Mouse (Mus musculus) lung, embryonic 14.5 days (tissue): ENCODE results near the gene Aspm. TPM values are rescaled to one million over a fixed set of nuclear protein-coding genes. Genes with fewer than 3 reads are reported as not detected.
"Not testable (repeated sequence)": the region's sequence is repeated elsewhere in the genome, so short reads cannot be mapped to it uniquely, and the experiment has no call there.

Experiments used
- ATAC-seq: fragments of 200-750 bp; cut with Nextera tagmentation; 2 replicates; pipeline ENCODE4 v1.8.0; 2017; ENCODE audit warnings: mild to moderate bottlenecking, moderate TSS enrichment, moderate library complexity; ENCODE audit not compliant: insufficient read depth
- DNase-seq: peaks from one replicate; pipeline ENCODE4 v3.0.0-alpha.2; 2015
- H3K27ac ChIP-seq: fragments of 300-500 bp; sonication (generic); 2 replicates; pipeline ENCODE4 v1.5.1; 2014; ENCODE audit warnings: low read depth, mild to moderate bottlenecking, moderate library complexity
- H3K27me3 ChIP-seq: fragments of 300-500 bp; sonication (generic); 2 replicates; pipeline ENCODE4 v1.6.1; 2014; ENCODE audit warnings: low read length, control low read depth; ENCODE audit not compliant: insufficient read depth
- H3K36me3 ChIP-seq: fragments of 300-500 bp; sonication (generic); 2 replicates; pipeline ENCODE4 v1.6.1; 2014; ENCODE audit warnings: control low read depth; ENCODE audit not compliant: insufficient read depth
- H3K4me1 ChIP-seq: fragments of 300-500 bp; sonication (generic); 2 replicates; pipeline ENCODE4 v1.6.1; 2014; ENCODE audit warnings: antibody characterized with exemption, control low read depth; ENCODE audit not compliant: insufficient read depth
- H3K4me2 ChIP-seq: fragments of 300-500 bp; sonication (generic); 2 replicates; pipeline ENCODE4 v1.6.1; 2014; ENCODE audit warnings: mild to moderate bottlenecking
- H3K4me3 ChIP-seq: fragments of 300-500 bp; sonication (generic); 2 replicates; pipeline ENCODE4 v1.5.1; 2014; ENCODE audit warnings: low read depth, low read length
- H3K9ac ChIP-seq: fragments of 300-500 bp; sonication (generic); 2 replicates; pipeline ENCODE4 v1.6.1; 2014
- H3K9me3 ChIP-seq: fragments of 300-500 bp; sonication (generic); 2 replicates; pipeline ENCODE4 v1.6.1; 2016; ENCODE audit warnings: low read depth, low read length, control low read depth
- CTCF ChIP-seq: IDR thresholded peaks from 2 replicates; pipeline ENCODE4 v1.5.1; 2016; ENCODE audit warnings: antibody characterized with exemption, low read depth
- WGBS: fragments of 180-500 bp; shearing (Covaris S2); extraction: QIAGEN DNeasy Blood & Tissue Kit; methylation state at CpG from one replicate; pipeline ENCODE4 v1.1.7; 2014; 5-methylcytosine and 5-hydroxymethylcytosine counted together
- polyA plus RNA-seq: library from polyadenylated mRNA; unstranded; fragments of >200 nt; fragmentation: Nextera tagmentation; extraction: Ambion mirVana; gene quantifications from 2 replicates; pipeline ENCODE4 v1.2.1, GENCODE M21; 2014

The Aspm gene
- polyA plus RNA-seq, 1 experiment from 2014 or later = 25.4 TPM

DNA sequence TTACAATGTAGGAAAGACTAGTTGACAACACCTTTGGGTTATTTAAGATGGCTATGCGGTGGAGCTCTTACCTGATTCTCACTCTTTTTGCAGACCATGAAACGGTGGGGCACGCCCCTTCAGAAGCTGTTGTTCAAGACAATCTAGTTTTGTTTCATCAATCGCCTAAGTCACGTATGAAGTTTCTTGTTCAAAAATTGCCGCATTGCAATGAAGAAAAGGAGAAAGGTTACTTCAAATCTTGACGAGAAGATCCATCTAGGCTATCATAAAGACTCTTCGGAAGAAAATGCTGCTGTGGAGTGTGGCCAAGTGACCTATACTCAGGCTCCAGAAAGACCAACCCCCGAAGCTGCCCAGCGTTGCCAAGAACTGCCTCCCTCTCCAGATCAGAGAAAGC lies 31.6 kb upstream of the Aspm start:
- Histone ChIP-seq H3K4me2 (peak overlapping the region; percentile 66), H3K9ac (peak overlapping the region; percentile 89), H3K4me1 (peaks cover 13% of the 10 kb centered on the region; the same call in 1 of the 2 replicates), H3K27ac (peak overlapping the region; percentile 92), H3K4me3 (peak overlapping the region; percentile 88), H3K9me3 (no peaks in the 10 kb centered on the region), H3K27me3 (no peaks in the 10 kb centered on the region), H3K36me3 (0 out of 2 replicates have a peak, but pooled peaks cover 4% of the 10 kb centered on the region)
- DNase-seq (peak; percentile 64), ATAC-seq (no peak)
- no peak for TF ChIP-seq CTCF
- WGBS = 7% methylated on average over 10 of the region's 10 CpGs

DNA sequence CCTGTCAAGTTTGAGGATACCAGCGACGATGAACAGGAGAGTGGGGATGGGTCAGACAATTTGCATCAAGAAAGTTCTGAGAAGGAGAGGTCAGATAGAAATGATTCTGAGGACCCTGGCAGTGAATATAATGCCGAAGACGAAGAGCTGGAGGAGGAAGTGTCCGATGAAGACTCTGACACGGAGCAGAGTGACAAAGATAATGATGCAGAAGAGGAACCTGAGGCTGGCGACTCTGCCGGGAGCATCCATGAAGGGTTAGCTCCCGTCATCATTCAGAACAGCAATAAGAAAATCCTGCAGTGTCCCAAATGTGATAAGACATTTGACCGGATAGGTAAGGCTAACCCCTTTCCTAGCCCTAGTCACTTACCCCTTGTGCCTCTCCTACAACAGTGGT lies 30.6 kb upstream of the Aspm start:
- peak overlapping the region; percentile 88 for H3K4me3 ChIP-seq
- ATAC-seq = no peak
- WGBS = 23% methylated on average over 10 of the region's 10 CpGs

DNA sequence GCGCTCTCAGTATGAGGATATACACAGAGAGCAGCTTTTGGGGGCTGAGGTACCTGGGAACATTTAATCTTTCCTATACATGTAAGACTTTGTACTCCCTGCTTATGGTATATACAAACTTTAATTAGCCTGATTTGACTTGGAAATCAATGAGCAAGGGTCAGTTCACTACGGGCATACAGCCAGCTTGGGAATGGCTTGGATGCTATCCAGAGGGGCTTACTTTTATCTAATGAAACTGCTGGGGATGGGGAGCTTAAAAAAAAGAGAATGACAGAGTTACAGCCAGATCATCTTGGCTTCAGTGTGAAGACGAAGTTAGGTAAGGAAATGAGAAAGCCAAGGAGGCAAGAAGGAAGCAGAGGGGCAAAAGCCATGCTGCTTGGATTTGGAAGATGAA lies 29.6 kb upstream of the Aspm start:
- DNase-seq (peak; percentile 79), ATAC-seq (no peak)
- Histone ChIP-seq H3K4me2 (peak overlapping the region; percentile 68), H3K9me3 (no peaks in the 10 kb centered on the region), H3K27ac (peak overlapping the region; percentile 46; the same call in 1 of the 2 replicates), H3K4me3 (peak overlapping the region; percentile 34), H3K9ac (peak overlapping the region; percentile 36; the same call in 1 of the 2 replicates), H3K27me3 (no peaks in the 10 kb centered on the region), H3K36me3 (peaks cover 13% of the 10 kb centered on the region), H3K4me1 (peaks cover 13% of the 10 kb centered on the region; the same call in 1 of the 2 replicates)
- WGBS = 22% methylated on average over 3 of the region's 3 CpGs
- TF ChIP-seq CTCF = no peak

More for the DNA sequence above, 30.6 kb upstream of the Aspm start:
- H3K27ac ChIP-seq = no peak overlapping the region
- H3K9me3 ChIP-seq = no peaks in the 10 kb centered on the region
- H3K27me3 ChIP-seq = no peaks in the 10 kb centered on the region
- no peak for DNase-seq
- peaks cover 5% of the 10 kb centered on the region for H3K36me3 ChIP-seq
- TF ChIP-seq CTCF = no peak
- peaks cover 13% of the 10 kb centered on the region; the same call in 1 of the 2 replicates for H3K4me1 ChIP-seq
- H3K4me2 ChIP-seq = peak overlapping the region; percentile 66
- peak overlapping the region; percentile 43 for H3K9ac ChIP-seq

DNA sequence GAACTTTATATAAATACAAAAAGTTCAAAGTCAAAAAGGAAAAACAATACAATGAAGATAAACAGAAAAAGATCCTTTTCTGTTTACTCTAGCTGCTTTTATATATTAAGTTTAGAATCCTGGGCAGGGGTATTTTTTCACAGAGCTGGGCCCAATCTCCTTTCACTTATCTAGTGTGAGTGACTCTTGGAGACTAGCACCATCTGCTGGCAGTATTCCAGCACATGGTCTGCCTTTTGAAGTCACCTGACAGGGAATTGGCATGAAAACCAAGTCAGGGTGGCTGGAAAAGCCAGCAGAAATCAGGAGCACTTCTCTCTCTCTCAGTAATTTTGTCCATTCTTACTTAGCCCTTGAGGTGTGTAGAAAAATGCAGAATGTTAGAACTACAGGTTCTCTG lies 16.2 kb upstream of the Aspm start:
- no peaks in the 10 kb centered on the region for H3K9me3 ChIP-seq
- H3K27ac ChIP-seq = no peak overlapping the region
- DNase-seq (peak; percentile 70), ATAC-seq (no peak)
- peak; percentile 36 for TF ChIP-seq CTCF
- no peak overlapping the region for H3K4me2 ChIP-seq
- H3K27me3 ChIP-seq = no peaks in the 10 kb centered on the region
- no peak overlapping the region for H3K4me3 ChIP-seq
- H3K36me3 ChIP-seq = peaks cover 62% of the 10 kb centered on the region
- H3K4me1 ChIP-seq = no peaks in the 10 kb centered on the region
- no peak overlapping the region for H3K9ac ChIP-seq

DNA sequence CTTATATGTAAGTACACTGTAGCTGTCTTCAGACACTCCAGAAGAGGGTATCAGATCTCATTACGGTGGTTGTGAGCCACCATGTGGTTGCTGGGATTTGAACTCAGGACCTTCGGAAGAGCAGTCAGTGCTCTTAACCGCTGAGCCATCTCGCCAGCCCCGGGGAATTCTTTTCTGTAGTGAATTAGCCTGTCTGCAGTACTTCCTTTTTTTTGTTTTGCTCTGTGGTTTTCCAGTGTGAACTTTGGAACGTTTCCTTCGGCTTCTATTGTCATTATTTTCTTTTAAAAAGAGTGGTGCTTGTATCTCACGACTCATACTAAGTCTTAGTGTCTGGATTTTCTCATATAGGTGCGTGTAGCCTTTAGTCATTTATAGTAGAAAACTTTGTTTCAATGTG lies 11.5 kb upstream of the Aspm start:
- peaks cover 53% of the 10 kb centered on the region for H3K36me3 ChIP-seq
- ATAC-seq, H3K9ac ChIP-seq, H3K9me3 ChIP-seq, H3K27me3 ChIP-seq, DNase-seq, H3K27ac ChIP-seq, H3K4me3 ChIP-seq, H3K4me2 ChIP-seq, H3K4me1 ChIP-seq: not testable (repeated sequence)
- WGBS = 86% methylated on average over 9 of the region's 9 CpGs

DNA sequence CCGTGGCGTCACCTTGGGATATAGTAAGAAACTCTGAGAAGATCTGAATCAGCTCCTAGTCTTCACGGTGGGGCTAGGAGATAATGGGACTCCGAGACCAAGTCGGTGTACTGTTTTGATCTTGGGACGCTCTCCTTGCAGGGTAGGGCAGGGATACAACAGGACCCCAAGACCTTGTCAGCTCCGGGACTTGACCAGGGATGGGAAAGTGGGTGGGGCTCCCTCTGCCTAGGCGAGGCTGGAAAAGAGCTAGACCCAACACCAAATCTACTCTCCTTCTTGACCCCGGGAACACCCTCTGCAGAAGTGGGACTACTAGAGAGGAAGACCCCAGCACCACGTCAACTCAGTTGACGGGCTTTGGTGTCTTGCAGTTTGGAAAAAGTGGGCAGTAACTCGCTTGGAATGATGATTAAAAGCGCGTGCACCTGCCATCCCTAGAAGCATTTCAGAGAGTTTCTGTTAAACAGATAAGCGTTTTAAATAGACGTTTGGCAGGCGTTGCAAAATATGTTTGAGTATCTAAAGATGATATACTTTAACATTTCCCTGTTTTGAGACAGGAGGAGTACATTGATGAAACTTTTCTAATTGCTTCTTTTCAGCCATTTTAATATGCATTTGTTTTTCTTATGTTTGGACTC lies 776 bp downstream of the Aspm start:
- no peak for TF ChIP-seq CTCF
- H3K4me2 ChIP-seq = peak overlapping the region; percentile 80
- DNase-seq = peak; percentile 43
- no peaks in the 10 kb centered on the region for H3K27me3 ChIP-seq
- H3K9me3 ChIP-seq = no peaks in the 10 kb centered on the region
- WGBS = 1% methylated on average over 17 of the region's 17 CpGs
- H3K4me3 ChIP-seq = peak overlapping the region; percentile 91
- H3K36me3 ChIP-seq = peaks cover 26% of the 10 kb centered on the region
- peak overlapping the region; percentile 80 for H3K27ac ChIP-seq
- H3K9ac ChIP-seq = peak overlapping the region; percentile 77
- H3K4me1 ChIP-seq = no peaks in the 10 kb centered on the region; the same call in 1 of the 2 replicates
- ATAC-seq = peak; percentile 55; the same call in 1 of the 2 replicates

DNA sequence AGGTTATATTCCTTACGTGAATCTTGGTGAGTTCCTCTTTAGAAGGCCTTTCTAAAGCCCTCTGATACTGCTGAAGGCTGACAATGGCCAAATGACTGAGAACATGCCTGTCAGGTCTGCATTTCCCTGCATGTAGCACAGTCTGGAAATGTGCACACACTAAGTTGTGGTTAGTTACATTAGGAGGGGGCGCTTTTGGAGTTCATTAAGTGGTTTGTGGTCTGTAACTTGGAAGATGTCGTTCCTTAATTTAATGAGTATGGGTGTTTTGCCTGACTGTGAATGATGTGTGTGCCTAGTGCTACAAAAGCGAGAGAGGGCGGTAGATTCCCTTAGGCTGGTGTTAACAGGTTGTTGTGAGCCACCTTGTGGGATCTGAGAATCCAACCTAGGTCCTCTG lies 6.2 kb downstream of the Aspm start:
- WGBS = 89% methylated on average over 5 of the region's 5 CpGs
- H3K4me3 ChIP-seq = no peak overlapping the region
- peaks cover 63% of the 10 kb centered on the region for H3K36me3 ChIP-seq
- H3K27ac ChIP-seq = no peak overlapping the region
- no peaks in the 10 kb centered on the region for H3K9me3 ChIP-seq
- H3K4me1 ChIP-seq = no peaks in the 10 kb centered on the region; the same call in 1 of the 2 replicates
- H3K9ac ChIP-seq = no peak overlapping the region
- no peak for ATAC-seq
- no peaks in the 10 kb centered on the region for H3K27me3 ChIP-seq
- no peak for DNase-seq
- no peak for TF ChIP-seq CTCF
- no peak overlapping the region for H3K4me2 ChIP-seq
